Mouse (Mus musculus) macrophage (primary cell): ENCODE data around the gene Fam71a. TPM values are rescaled to one million over a fixed set of nuclear protein-coding genes. Genes with fewer than 3 reads are reported as not detected.

Experiments
- H3K27ac ChIP-seq: fragments of 350-480 bp; formaldehyde crosslinking; 2 replicates; pipeline ENCODE4 v1.9.0; 2021
- H3K36me3 ChIP-seq: fragments of 350-480 bp; formaldehyde crosslinking; 2 replicates; pipeline ENCODE4 v1.9.0; 2021; ENCODE audit errors: inconsistent target
- H3K4me3 ChIP-seq: fragments of 350-480 bp; formaldehyde crosslinking; 2 replicates; pipeline ENCODE4 v1.9.0; 2021; ENCODE audit errors: inconsistent target
- H3K79me2 ChIP-seq: fragments of 350-480 bp; formaldehyde crosslinking; 2 replicates; pipeline ENCODE4 v1.9.0; 2021; ENCODE audit errors: inconsistent target
- whole genome bisulfite sequencing: methylation state at CpG from one replicate; pipeline ENCODE4 v1.1.7; 2026; ENCODE audit warnings: inconsistent platforms; ENCODE audit not compliant: missing documents; 5-methylcytosine and 5-hydroxymethylcytosine counted together
- polyA plus RNA-seq: library from polyadenylated mRNA; stranded (reverse); fragments of 250-400 nt; gene quantifications from 3 replicates; pipeline ENCODE4 v1.2.4, GENCODE M21; 2018; ENCODE audit warnings: inconsistent platforms

Fam71a gene
- polyA plus RNA-seq, 1 experiment from 2014 or later = not detected

- Histone ChIP-seq H3K79me2 (peaks cover 21% of the 10 kb centered on the region), H3K27ac (peak overlapping the region; percentile 87), H3K36me3 (no peaks in the 10 kb centered on the region), H3K4me3 (peak overlapping the region; percentile 19)
- WGBS = 3% methylated on average over 12 of the region's 16 CpGs
These were observed 21.3 kb upstream of the Fam71a start for GRCm38 (mm10) chr1:191185761-191186385.

- H3K27ac ChIP-seq = peak overlapping the region; percentile 87
- 18% methylated on average over 21 of the region's 22 CpGs for WGBS
- H3K79me2 ChIP-seq = peaks cover 31% of the 10 kb centered on the region
- peak overlapping the region; percentile 43 for H3K4me3 ChIP-seq
- no peaks in the 10 kb centered on the region for H3K36me3 ChIP-seq
These were observed 20.2 kb upstream of the Fam71a start for GRCm38 (mm10) chr1:191184841-191185251.

- Histone ChIP-seq H3K27ac (peak overlapping the region; percentile 87), H3K4me3 (peak overlapping the region; percentile 43), H3K79me2 (peaks cover 37% of the 10 kb centered on the region), H3K36me3 (no peaks in the 10 kb centered on the region; the same call in 1 of the 2 replicates)
- WGBS = 21% methylated on average over 40 of the region's 42 CpGs
These were observed 19.6 kb upstream of the Fam71a start for GRCm38 (mm10) chr1:191184066-191184815.

GRCm38 (mm10) chr1:191183163-191184065, 18.8 kb upstream of the Fam71a start:
- H3K79me2 ChIP-seq = peaks cover 46% of the 10 kb centered on the region
- under 1% methylated on average over 64 of the region's 67 CpGs for WGBS
- peak overlapping the region; percentile 95 for H3K4me3 ChIP-seq
- peaks cover 5% of the 10 kb centered on the region; the same call in 1 of the 2 replicates for H3K36me3 ChIP-seq
- H3K27ac ChIP-seq = peak overlapping the region; percentile 89

GRCm38 (mm10) chr1:191182431-191183162, 18.0 kb upstream of the Fam71a start:
- Histone ChIP-seq H3K36me3 (peaks cover 13% of the 10 kb centered on the region; the same call in 1 of the 2 replicates), H3K79me2 (peaks cover 54% of the 10 kb centered on the region), H3K27ac (peak overlapping the region; percentile 89), H3K4me3 (peak overlapping the region; percentile 95)
- WGBS = 1% methylated on average over 52 of the region's 61 CpGs

- peaks cover 22% of the 10 kb centered on the region; the same call in 1 of the 2 replicates for H3K36me3 ChIP-seq
- peak overlapping the region; percentile 95 for H3K4me3 ChIP-seq
- H3K79me2 ChIP-seq = peaks cover 63% of the 10 kb centered on the region
- H3K27ac ChIP-seq = peak overlapping the region; percentile 89
- WGBS = 33% methylated on average over 12 of the region's 12 CpGs
These were observed 17.0 kb upstream of the Fam71a start for GRCm38 (mm10) chr1:191181469-191182259.

- Histone ChIP-seq H3K36me3 (peaks cover 35% of the 10 kb centered on the region), H3K79me2 (peaks cover 76% of the 10 kb centered on the region), H3K27ac (peak overlapping the region; percentile 89), H3K4me3 (peak overlapping the region; percentile 95)
- WGBS = 9% methylated on average over 4 of the region's 4 CpGs
These were observed 15.8 kb upstream of the Fam71a start for GRCm38 (mm10) chr1:191180397-191180796.

GRCm38 (mm10) chr1:191179846-191180245, 15.2 kb upstream of the Fam71a start:
- 55% methylated on average over 2 of the region's 2 CpGs for WGBS
- H3K79me2 ChIP-seq = peaks cover 81% of the 10 kb centered on the region
- H3K4me3 ChIP-seq = peak overlapping the region; percentile 95
- H3K27ac ChIP-seq = peak overlapping the region; percentile 89
- peaks cover 40% of the 10 kb centered on the region for H3K36me3 ChIP-seq

GRCm38 (mm10) chr1:191178511-191179188, 14.0 kb upstream of the Fam71a start:
- 58% methylated on average over 12 of the region's 15 CpGs for WGBS
- H3K36me3 ChIP-seq = peaks cover 52% of the 10 kb centered on the region
- 0 out of 2 replicates have a peak overlapping the region, but pooled peaks have one; percentile 89 for H3K27ac ChIP-seq
- peaks cover 93% of the 10 kb centered on the region for H3K79me2 ChIP-seq
- peak overlapping the region; percentile 95; the same call in 1 of the 2 replicates for H3K4me3 ChIP-seq

GRCm38 (mm10) chr1:191176887-191177286, 12.3 kb upstream of the Fam71a start:
- H3K4me3 ChIP-seq = no peak overlapping the region
- H3K36me3 ChIP-seq = peaks cover 70% of the 10 kb centered on the region
- H3K27ac ChIP-seq = no peak overlapping the region
- 97% methylated on average over 7 of the region's 7 CpGs for WGBS
- H3K79me2 ChIP-seq = peaks cover 87% of the 10 kb centered on the region

- 15% methylated on average over 6 of the region's 6 CpGs for WGBS
- peaks cover 43% of the 10 kb centered on the region for H3K79me2 ChIP-seq
- H3K4me3 ChIP-seq = no peak overlapping the region
- no peak overlapping the region for H3K27ac ChIP-seq
- H3K36me3 ChIP-seq = peaks cover 80% of the 10 kb centered on the region
These were observed 7.9 kb upstream of the Fam71a start for GRCm38 (mm10) chr1:191172487-191172886.

- 82% methylated on average over 2 of the region's 2 CpGs for WGBS
- no peak overlapping the region for H3K27ac ChIP-seq
- peaks cover 60% of the 10 kb centered on the region for H3K36me3 ChIP-seq
- no peak overlapping the region for H3K4me3 ChIP-seq
- H3K79me2 ChIP-seq = peaks cover 22% of the 10 kb centered on the region
These were observed 5.8 kb upstream of the Fam71a start for GRCm38 (mm10) chr1:191170444-191170843.

GRCm38 (mm10) chr1:191166189-191166588, 1.6 kb upstream of the Fam71a start:
- 50% methylated on average over 4 of the region's 4 CpGs for WGBS
- Histone ChIP-seq H3K79me2 (no peaks in the 10 kb centered on the region), H3K4me3 (no peak overlapping the region), H3K27ac (no peak overlapping the region), H3K36me3 (peaks cover 17% of the 10 kb centered on the region)
